Mouse (Mus musculus) liver, adult 2 months (tissue): ENCODE data around the gene Lysmd2. TPM values are rescaled to one million over a fixed set of nuclear protein-coding genes. Genes with fewer than 3 reads are reported as not detected.

Experiments used
- DNase-seq: peaks from one replicate; pipeline ENCODE4 v3.0.0-alpha.2; 2011; ENCODE audit warnings: low read depth, low spot score; ENCODE audit errors: extremely low read depth
- H3K27ac ChIP-seq: fragments of 200-500 bp; replicated peaks from 2 replicates; pipeline ENCODE4 v1.5.1; 2012; ENCODE audit warnings: low read depth, mild to moderate bottlenecking, control low read depth, inconsistent platforms, low read length; ENCODE audit not compliant: insufficient read depth
- H3K27me3 ChIP-seq: fragments of 200-500 bp; 2 replicates; pipeline ENCODE4 v1.6.1; 2012; ENCODE audit warnings: mild to moderate bottlenecking, moderate library complexity, low read length, inconsistent platforms; ENCODE audit not compliant: control insufficient read depth, insufficient read depth
- H3K36me3 ChIP-seq: fragments of 200-500 bp; 2 replicates; pipeline ENCODE4 v1.6.1; 2012; ENCODE audit warnings: low read length, inconsistent platforms; ENCODE audit not compliant: control insufficient read depth, insufficient read depth
- H3K4me1 ChIP-seq: fragments of 200-500 bp; 2 replicates; pipeline ENCODE4 v1.6.1; 2011; ENCODE audit warnings: low read length; ENCODE audit not compliant: control insufficient read depth, insufficient read depth
- H3K4me3 ChIP-seq: fragments of 200-500 bp; 2 replicates; pipeline ENCODE4 v1.5.1; 2011; ENCODE audit warnings: low read depth, mild to moderate bottlenecking, control low read depth, low read length, moderate library complexity; ENCODE audit not compliant: insufficient read depth
- H3K79me2 ChIP-seq: fragments of 200-500 bp; 2 replicates; pipeline ENCODE4 v1.6.1; 2012; ENCODE audit warnings: inconsistent platforms, mild to moderate bottlenecking, low read length, moderate library complexity; ENCODE audit not compliant: control insufficient read depth, insufficient read depth
- H3K9ac ChIP-seq: fragments of 200-500 bp; 2 replicates; pipeline ENCODE4 v1.6.1; 2012; ENCODE audit warnings: low read depth, mild to moderate bottlenecking, control low read depth, inconsistent platforms, low read length
- CTCF ChIP-seq: fragments of 200-500 bp; IDR thresholded peaks from 2 replicates; pipeline ENCODE4 v1.5.1; 2011; ENCODE audit warnings: low read depth, low read length, control low read depth
- POLR2A ChIP-seq: fragments of 200-500 bp; IDR thresholded peaks from 2 replicates; pipeline ENCODE4 v1.6.1; 2011; ENCODE audit warnings: low read length, control low read depth; ENCODE audit not compliant: insufficient read depth; ENCODE audit errors: extremely low read depth
- WGBS: fragments of 180-500 bp; shearing (Covaris S2); methylation state at CpG from one replicate; pipeline ENCODE4 v1.1.7; 2018; 5-methylcytosine and 5-hydroxymethylcytosine counted together
- polyA plus RNA-seq: library from polyadenylated mRNA; depleted of rRNA; stranded (reverse); fragments of >200 nt; gene quantifications from 2 replicates; pipeline ENCODE4 v1.2.3, GENCODE M21; 2012; rRNA removed
- total RNA-seq: library from RNA; depleted of rRNA; stranded (reverse); fragments of >200 nt; gene quantifications from 2 replicates; pipeline ENCODE4 v1.2.3, GENCODE M21; 2014; rRNA removed

The Lysmd2 gene
- total and polyA plus RNA-seq, 2 experiments = 1.7 to 1.8 TPM

- H3K4me3 ChIP-seq = no peak overlapping the region
- H3K4me1 ChIP-seq = no peaks in the 10 kb centered on the region
- H3K36me3 ChIP-seq = no peaks in the 10 kb centered on the region
- DNase-seq = no peak
- no peak for TF ChIP-seq CTCF
- no peak for TF ChIP-seq POLR2A
- no peaks in the 10 kb centered on the region for H3K79me2 ChIP-seq
- no peak overlapping the region for H3K9ac ChIP-seq
- H3K27me3 ChIP-seq = peaks cover 4% of the 10 kb centered on the region; the same call in 1 of the 2 replicates
- no peak overlapping the region for H3K27ac ChIP-seq
- WGBS = 77% methylated on average over 5 of the region's 5 CpGs
Measured at GRCm38 (mm10) chr9:75680606-75681005, 55.1 kb downstream of the Lysmd2 start.

DNA sequence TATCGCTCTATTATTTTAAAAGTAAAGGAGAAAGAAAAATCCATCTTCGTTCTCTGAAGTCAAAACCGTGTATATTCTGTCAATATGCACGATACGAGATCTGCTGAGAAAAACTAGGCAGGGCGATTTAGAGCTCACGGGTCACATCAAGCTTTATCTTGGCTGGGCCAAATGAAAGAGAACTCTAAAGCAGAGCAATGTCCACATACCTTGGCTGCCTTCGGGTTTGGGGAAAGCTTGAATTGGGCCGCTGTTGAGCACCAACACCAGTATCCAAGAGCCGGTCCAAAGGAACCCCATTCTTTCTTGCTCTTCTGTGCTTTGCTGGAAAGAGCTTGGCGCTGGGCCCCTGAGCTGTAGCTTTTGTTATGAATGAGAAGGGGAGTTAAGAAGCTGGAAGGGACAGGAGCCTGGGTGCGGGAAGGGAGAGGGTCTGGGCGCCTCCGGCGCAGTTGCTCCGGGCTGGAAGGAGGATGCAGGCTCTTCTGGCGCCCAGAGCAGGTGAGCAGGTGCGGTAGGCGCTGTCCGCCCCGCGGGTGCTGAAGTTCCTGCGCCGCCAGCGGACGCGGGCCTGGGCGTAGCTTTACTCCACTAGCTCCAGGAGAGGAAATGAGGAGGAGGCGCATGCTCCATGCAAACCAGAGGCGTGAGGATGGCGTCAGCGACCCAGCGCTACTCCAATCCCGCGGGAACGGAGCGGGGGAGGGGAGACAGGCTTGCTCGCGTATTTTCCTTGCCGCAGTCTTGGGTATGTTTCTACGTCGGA, 58.1 kb downstream of the Lysmd2 start, which contains the start of gene Scg3:
Gene Scg3 (minus strand): TSS at position 631 of the 766 bp plus-strand sequence.
- H3K4me1 ChIP-seq = no peaks in the 10 kb centered on the region
- TF ChIP-seq CTCF (no peak), POLR2A (no peak)
- no peak within 1 kb of the TSS for H3K27ac ChIP-seq
- 11% methylated on average over 42 of the region's 42 CpGs for WGBS
- H3K79me2 ChIP-seq = no peaks in the 10 kb centered on the region
- no peak within 1 kb of the TSS for H3K9ac ChIP-seq
- no peaks in the 10 kb centered on the region for H3K36me3 ChIP-seq
- no peak within 1 kb of the TSS for H3K4me3 ChIP-seq
- no peak for DNase-seq
- peaks cover 4% of the 10 kb centered on the region; the same call in 1 of the 2 replicates for H3K27me3 ChIP-seq

DNA sequence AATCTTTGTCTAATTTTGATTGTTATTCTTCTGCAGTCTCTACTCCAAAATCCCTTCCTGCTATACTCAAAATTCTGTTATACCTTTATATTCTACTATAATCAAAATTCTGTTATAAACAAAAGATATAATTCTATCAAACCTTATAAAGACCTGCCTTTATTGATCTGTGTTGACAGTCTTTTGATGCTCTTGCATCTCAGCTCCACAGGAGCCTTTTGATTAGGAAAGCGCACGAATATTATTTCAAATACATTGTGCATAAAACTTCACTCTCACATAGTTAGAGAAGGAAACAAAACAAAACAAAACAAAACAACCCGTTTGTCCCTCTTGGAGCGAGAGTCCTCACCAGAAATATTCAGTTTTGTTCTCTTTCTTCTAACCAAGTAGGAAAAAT, 58.8 kb downstream of the Lysmd2 start:
- no peak overlapping the region for H3K27ac ChIP-seq
- no peak for DNase-seq
- no peaks in the 10 kb centered on the region for H3K4me1 ChIP-seq
- TF ChIP-seq POLR2A = no peak
- TF ChIP-seq CTCF = no peak
- no peak overlapping the region for H3K4me3 ChIP-seq
- no peaks in the 10 kb centered on the region for H3K36me3 ChIP-seq
- H3K27me3 ChIP-seq = peaks cover 4% of the 10 kb centered on the region; the same call in 1 of the 2 replicates
- no peaks in the 10 kb centered on the region for H3K79me2 ChIP-seq
- WGBS = 80% methylated on average over 4 of the region's 4 CpGs
- H3K9ac ChIP-seq = no peak overlapping the region

- 71% methylated on average over 3 of the region's 3 CpGs for WGBS
- TF ChIP-seq POLR2A (no peak), CTCF (no peak)
- Histone ChIP-seq H3K9ac (no peak overlapping the region), H3K4me1 (no peaks in the 10 kb centered on the region), H3K79me2 (no peaks in the 10 kb centered on the region), H3K4me3 (no peak overlapping the region), H3K27ac (no peak overlapping the region), H3K27me3 (peaks cover 4% of the 10 kb centered on the region; the same call in 1 of the 2 replicates), H3K36me3 (no peaks in the 10 kb centered on the region)
- DNase-seq = no peak
Measured at GRCm38 (mm10) chr9:75684772-75685171, 59.2 kb downstream of the Lysmd2 start.

Other genes starting within 250 kb of the Lysmd2 start
- 21.1 and 21.2 TPM in 2 replicates for gene Mapk6, start 215.7 kb upstream of the Lysmd2 start, total RNA-seq
- gene Mapk6, start 215.7 kb upstream of the Lysmd2 start, polyA plus RNA-seq = 10.0 and 11.1 TPM in 2 replicates
- 5.2 and 6.3 TPM in 2 replicates for gene Leo1, start 184.2 kb upstream of the Lysmd2 start, total RNA-seq
- 2.1 and 3.1 TPM in 2 replicates for gene Leo1, start 184.2 kb upstream of the Lysmd2 start, polyA plus RNA-seq
- gene Tmod3, start 66.1 kb upstream of the Lysmd2 start, total RNA-seq = 19.9 and 20.8 TPM in 2 replicates
- 4.8 and 5.9 TPM in 2 replicates for gene Tmod3, start 66.1 kb upstream of the Lysmd2 start, polyA plus RNA-seq
- 0.09 and 0.13 TPM in 2 replicates for gene Tmod2, start 14.4 kb upstream of the Lysmd2 start, total RNA-seq
- not detected in 2 replicates for gene Tmod2, start 14.4 kb upstream of the Lysmd2 start, polyA plus RNA-seq
- gene Scg3, start 58.3 kb downstream of the Lysmd2 start, total RNA-seq = not detected in 2 replicates
- not detected in 2 replicates for gene Scg3, start 58.3 kb downstream of the Lysmd2 start, polyA plus RNA-seq
- 9.7 and 14.6 TPM in 2 replicates for gene Bmp5, start 149.6 kb downstream of the Lysmd2 start, total RNA-seq
- gene Bmp5, start 149.6 kb downstream of the Lysmd2 start, polyA plus RNA-seq = 1.2 and 1.7 TPM in 2 replicates